Mouse (Mus musculus) midbrain, embryonic 12.5 days (tissue): ENCODE measurements around the gene Ubap1l. TPM values are rescaled to one million over a fixed set of nuclear protein-coding genes. Genes with fewer than 3 reads are reported as not detected.
"Not testable (repeated sequence)": the region's sequence is repeated elsewhere in the genome, so short reads cannot be mapped to it uniquely, and the experiment has no call there.

Source experiments
- ATAC-seq: fragments of 200-750 bp; cut with Nextera tagmentation; 2 replicates; pipeline ENCODE4 v1.8.0; 2017; ENCODE audit warnings: low read depth, moderate TSS enrichment, moderate library complexity; ENCODE audit not compliant: low FRiP score
- H3K27ac ChIP-seq: fragments of 300-500 bp; sonication (generic); replicated peaks from 2 replicates; pipeline ENCODE4 v1.5.1; 2016; ENCODE audit warnings: mild to moderate bottlenecking
- H3K27me3 ChIP-seq: fragments of 300-500 bp; sonication (generic); 2 replicates; pipeline ENCODE4 v1.6.1; 2016; ENCODE audit warnings: mild to moderate bottlenecking
- H3K36me3 ChIP-seq: fragments of 300-500 bp; sonication (generic); 2 replicates; pipeline ENCODE4 v1.6.1; 2016
- H3K4me1 ChIP-seq: fragments of 300-500 bp; sonication (generic); 2 replicates; pipeline ENCODE4 v1.6.1; 2016
- H3K4me2 ChIP-seq: fragments of 300-500 bp; sonication (generic); replicated peaks from 2 replicates; pipeline ENCODE4 v1.6.1; 2016; ENCODE audit warnings: mild to moderate bottlenecking, moderate library complexity
- H3K4me3 ChIP-seq: fragments of 300-500 bp; sonication (generic); 2 replicates; pipeline ENCODE4 v1.5.1; 2016; ENCODE audit warnings: mild to moderate bottlenecking
- H3K9ac ChIP-seq: fragments of 300-500 bp; sonication (generic); replicated peaks from 2 replicates; pipeline ENCODE4 v1.6.1; 2016; ENCODE audit warnings: mild to moderate bottlenecking, moderate library complexity
- H3K9me3 ChIP-seq: fragments of 300-500 bp; sonication (generic); 2 replicates; pipeline ENCODE4 v1.6.1; 2016; ENCODE audit warnings: mild to moderate bottlenecking
- WGBS: fragments of 180-500 bp; shearing (Covaris S2); methylation state at CpG from one replicate; pipeline ENCODE4 v1.1.7; 2016; 5-methylcytosine and 5-hydroxymethylcytosine counted together
- polyA plus RNA-seq: library from polyadenylated mRNA; unstranded; fragments of >200 nt; fragmentation: Nextera tagmentation; extraction: Ambion mirVana; gene quantifications from 2 replicates; pipeline ENCODE4 v1.2.1, GENCODE M21; 2016

The Ubap1l gene
- polyA plus RNA-seq, result 0.17 and 0.65 TPM in 2 replicates

DNA sequence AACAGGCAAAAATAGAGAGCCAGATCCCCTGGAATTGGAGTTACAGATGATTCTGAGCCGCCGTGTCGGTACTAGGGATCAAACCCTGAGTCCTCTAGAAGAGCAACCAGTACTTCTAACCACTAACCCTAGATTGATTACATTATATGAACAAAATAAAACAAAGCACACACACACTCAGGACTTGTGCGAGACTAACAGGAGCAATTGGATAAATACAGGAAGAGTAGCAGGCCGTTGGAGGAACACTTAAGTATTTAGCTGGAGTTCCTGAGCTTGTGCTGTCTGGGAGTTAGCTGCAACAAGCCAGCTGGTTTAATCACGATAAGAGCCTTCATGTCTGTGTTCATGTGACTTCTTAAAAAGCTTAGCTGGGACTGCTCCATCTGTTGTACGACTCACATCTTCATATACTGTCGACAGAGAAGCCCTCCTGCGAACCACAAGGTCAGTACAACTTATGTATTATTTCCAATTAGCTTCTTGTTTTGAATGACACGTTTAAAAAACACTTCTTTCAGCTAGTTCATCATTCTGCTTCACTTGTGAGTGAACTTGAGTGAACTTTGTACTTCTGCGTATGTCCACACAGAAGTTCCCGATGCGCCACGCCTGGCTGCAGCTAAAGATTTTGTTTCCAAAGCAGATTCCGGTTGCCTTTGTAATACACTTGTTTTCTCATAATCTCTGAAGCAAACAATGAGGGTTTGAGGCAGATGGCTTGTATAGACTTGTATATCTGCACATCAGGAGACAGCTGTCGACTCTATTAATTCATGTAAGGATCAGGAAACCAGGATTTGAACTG, at the start of gene Ubap1l:
Ubap1l (plus strand) TSS at position 401 of the 808 bp plus-strand sequence.
- Histone ChIP-seq H3K9ac (no peak within 1 kb of the TSS), H3K27ac (no peak within 1 kb of the TSS), H3K4me3 (no peak within 1 kb of the TSS), H3K36me3 (peaks cover 58% of the 10 kb centered on the region), H3K4me1 (no peaks in the 10 kb centered on the region), H3K9me3 (no peaks in the 10 kb centered on the region), H3K27me3 (no peaks in the 10 kb centered on the region), H3K4me2 (no peak within 1 kb of the TSS)
- 86% methylated on average over 16 of the region's 16 CpGs for WGBS
- no peak for ATAC-seq

DNA sequence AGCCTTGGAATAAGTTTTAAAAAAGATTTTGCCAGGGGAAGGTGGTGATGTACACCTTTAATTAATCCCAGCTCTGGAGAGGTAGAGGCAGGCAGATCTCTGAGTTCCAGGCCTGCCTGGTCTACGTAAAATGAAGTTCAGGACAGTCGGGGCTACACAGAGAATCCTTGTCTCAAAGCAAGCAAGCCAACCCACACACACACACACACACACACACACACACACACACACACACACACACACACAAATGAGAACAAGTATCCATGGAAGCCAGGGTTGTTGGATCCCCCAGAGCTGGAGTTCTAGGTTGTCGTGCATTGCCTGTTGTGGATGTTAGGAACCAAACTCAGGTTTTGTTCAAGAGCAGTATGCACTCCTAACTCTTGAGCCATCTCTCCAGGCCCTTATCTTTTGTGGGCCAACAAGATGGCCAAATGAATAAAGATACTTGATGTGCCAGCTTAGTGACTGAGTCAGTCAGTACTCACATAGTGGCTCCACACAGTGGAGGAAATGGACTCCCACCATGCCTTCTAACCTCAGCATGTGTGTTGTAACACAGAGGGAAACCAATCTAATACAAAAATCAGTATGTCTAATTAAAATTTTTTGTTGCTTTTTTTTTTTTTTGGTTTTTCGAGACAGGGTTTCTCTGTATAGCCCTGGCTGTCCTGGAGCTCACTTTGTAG, 48.0 kb upstream of the Ubap1l start:
- 94% methylated on average over 4 of the region's 4 CpGs for whole genome bisulfite sequencing
- Histone ChIP-seq H3K4me2 (no peak overlapping the region), H3K27ac (no peak overlapping the region), H3K36me3 (peaks cover 61% of the 10 kb centered on the region), H3K9me3 (no peaks in the 10 kb centered on the region), H3K27me3 (no peaks in the 10 kb centered on the region), H3K4me1 (no peaks in the 10 kb centered on the region), H3K4me3 (no peak overlapping the region), H3K9ac (no peak overlapping the region)
- ATAC-seq, result no peak

DNA sequence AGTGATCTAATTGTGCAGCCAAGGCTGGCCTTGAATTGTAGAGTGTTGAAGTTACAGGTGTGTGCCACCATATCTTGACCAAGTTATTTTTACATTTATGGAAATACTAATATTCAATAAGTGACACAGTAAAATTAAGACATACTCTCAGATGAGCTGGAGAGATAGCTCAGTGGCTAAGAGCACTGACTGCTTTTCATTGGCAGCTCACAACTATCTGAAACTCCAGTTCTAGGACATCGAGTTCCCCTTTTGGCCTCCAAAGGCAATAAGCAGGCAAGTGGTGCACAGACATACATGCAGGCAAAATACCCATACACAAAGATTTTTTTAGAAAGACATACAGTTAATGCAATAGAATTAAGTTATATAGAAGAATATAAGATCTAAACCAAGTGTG, 47.0 kb upstream of the Ubap1l start:
- WGBS, result 100% methylated on average over 1 of the region's 1 CpGs
- no peak overlapping the region for H3K27ac ChIP-seq
- no peak overlapping the region for H3K4me2 ChIP-seq
- no peak overlapping the region for H3K4me3 ChIP-seq
- H3K27me3 ChIP-seq, result no peaks in the 10 kb centered on the region
- H3K4me1 ChIP-seq, result no peaks in the 10 kb centered on the region
- no peak overlapping the region for H3K9ac ChIP-seq
- peaks cover 60% of the 10 kb centered on the region for H3K36me3 ChIP-seq
- no peaks in the 10 kb centered on the region for H3K9me3 ChIP-seq
- no peak for ATAC-seq

- ATAC-seq, result no peak
- no peaks in the 10 kb centered on the region for H3K4me1 ChIP-seq
- no peak overlapping the region for H3K27ac ChIP-seq
- H3K36me3 ChIP-seq, result peaks cover 72% of the 10 kb centered on the region
- H3K4me3 ChIP-seq, result no peak overlapping the region
- H3K27me3 ChIP-seq, result no peaks in the 10 kb centered on the region
- WGBS, result 93% methylated on average over 11 of the region's 11 CpGs
- H3K9me3 ChIP-seq, result no peaks in the 10 kb centered on the region
- H3K9ac ChIP-seq, result no peak overlapping the region
- no peak overlapping the region for H3K4me2 ChIP-seq
These were observed 38.5 kb upstream of the Ubap1l start for GRCm38 (mm10) chr9:65322255-65322900.

DNA sequence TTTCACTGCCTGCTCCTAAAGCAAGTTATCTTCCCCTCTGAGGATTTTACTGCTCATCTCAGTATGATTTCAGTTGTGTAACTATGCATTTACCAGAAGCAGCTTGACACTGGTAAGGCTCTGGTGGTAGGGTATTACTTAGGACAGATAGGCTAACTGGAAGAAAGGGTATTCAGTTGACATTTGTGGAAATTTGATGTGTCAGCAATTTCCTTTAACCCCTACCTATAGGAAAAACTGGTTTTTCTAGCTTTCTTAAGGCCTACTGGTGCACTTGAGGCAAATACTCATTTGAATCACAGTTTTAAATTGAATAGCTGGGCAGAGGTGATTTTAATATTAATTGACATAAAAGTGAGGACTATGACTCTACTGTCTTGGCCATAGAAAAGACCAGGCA, 34.9 kb upstream of the Ubap1l start:
- Histone ChIP-seq H3K4me3 (no peak overlapping the region), H3K27ac (no peak overlapping the region), H3K27me3 (no peaks in the 10 kb centered on the region), H3K4me1 (no peaks in the 10 kb centered on the region), H3K36me3 (peaks cover 73% of the 10 kb centered on the region), H3K9me3 (no peaks in the 10 kb centered on the region), H3K4me2 (no peak overlapping the region), H3K9ac (no peak overlapping the region)
- no peak for ATAC-seq

DNA sequence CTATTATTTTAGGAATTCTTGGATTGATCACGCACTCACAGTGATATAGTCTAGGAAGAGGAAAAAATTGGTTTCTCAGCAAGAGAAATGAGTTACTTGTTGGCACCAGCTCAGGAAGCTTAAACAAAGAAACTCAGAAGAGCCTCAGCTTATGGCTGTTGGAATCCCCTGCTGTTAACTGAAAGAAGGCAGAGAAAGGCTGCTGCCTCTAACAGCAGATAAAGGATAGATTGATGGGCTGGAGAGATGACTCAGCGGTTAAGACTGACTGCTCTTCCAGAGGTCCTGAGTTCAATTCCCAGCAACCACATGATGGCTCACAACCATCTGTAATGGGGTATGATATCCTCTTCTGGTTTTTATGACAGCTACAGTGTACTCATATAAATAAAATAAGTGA, 33.5 kb upstream of the Ubap1l start:
- Histone ChIP-seq H3K9ac (no peak overlapping the region), H3K36me3 (peaks cover 63% of the 10 kb centered on the region)
- no peak for ATAC-seq

GRCm38 (mm10) chr9:65333958-65334357, 26.9 kb upstream of the Ubap1l start:
- WGBS, result 96% methylated on average over 5 of the region's 5 CpGs
- Histone ChIP-seq H3K27ac (no peak overlapping the region), H3K36me3 (peaks cover 10% of the 10 kb centered on the region), H3K4me2 (no peak overlapping the region), H3K9ac (no peak overlapping the region), H3K9me3 (no peaks in the 10 kb centered on the region), H3K27me3 (no peaks in the 10 kb centered on the region), H3K4me3 (no peak overlapping the region), H3K4me1 (no peaks in the 10 kb centered on the region)
- no peak for ATAC-seq

More for the DNA sequence above, 33.5 kb upstream of the Ubap1l start:
- no peak overlapping the region for H3K4me3 ChIP-seq
- H3K4me1 ChIP-seq, result no peaks in the 10 kb centered on the region
- H3K27me3 ChIP-seq, result no peaks in the 10 kb centered on the region
- H3K9me3 ChIP-seq, result no peaks in the 10 kb centered on the region
- 93% methylated on average over 2 of the region's 2 CpGs for WGBS
- no peak overlapping the region for H3K27ac ChIP-seq
- no peak overlapping the region for H3K4me2 ChIP-seq

GRCm38 (mm10) chr9:65339146-65339545, 21.7 kb upstream of the Ubap1l start:
- Histone ChIP-seq H3K27ac (no peak overlapping the region), H3K36me3 (no peaks in the 10 kb centered on the region), H3K4me1 (no peaks in the 10 kb centered on the region), H3K27me3 (no peaks in the 10 kb centered on the region), H3K4me2 (no peak overlapping the region), H3K9me3 (no peaks in the 10 kb centered on the region), H3K4me3 (no peak overlapping the region), H3K9ac (no peak overlapping the region)
- ATAC-seq, result no peak
- WGBS, result 91% methylated on average over 4 of the region's 4 CpGs

GRCm38 (mm10) chr9:65340414-65340813, 20.4 kb upstream of the Ubap1l start:
- 89% methylated on average over 2 of the region's 2 CpGs for WGBS
- no peak overlapping the region for H3K27ac ChIP-seq

DNA sequence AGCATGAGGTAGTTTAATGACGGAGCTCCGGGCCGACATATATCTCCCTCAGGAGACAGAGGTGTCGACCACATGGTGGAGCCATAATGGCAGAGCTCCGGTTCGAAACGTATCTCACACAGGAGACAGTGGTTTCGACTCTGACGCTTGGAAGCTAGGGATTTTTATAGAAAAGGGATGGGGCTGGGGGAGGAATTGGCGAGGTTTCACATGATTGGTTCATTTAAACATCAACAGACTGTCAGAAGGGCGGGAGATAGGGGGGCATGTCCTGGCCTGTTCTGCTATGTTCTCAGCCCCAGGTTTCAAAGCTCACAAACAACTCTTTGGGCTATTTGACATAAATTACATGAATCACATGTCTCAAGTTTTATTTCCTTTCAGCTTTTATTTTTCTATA, 15.4 kb upstream of the Ubap1l start:
- Histone ChIP-seq H3K4me2 (peak overlapping the region; percentile 96), H3K4me1 (peaks cover 15% of the 10 kb centered on the region), H3K27ac (peak overlapping the region; percentile 92), H3K4me3 (peak overlapping the region; percentile 96), H3K9ac (peak overlapping the region; percentile 34; the same call in 1 of the 2 replicates)
- not testable (repeated sequence) for H3K36me3 ChIP-seq, H3K9me3 ChIP-seq, H3K27me3 ChIP-seq
- ATAC-seq, result 0 out of 2 replicates have a peak, but pooled peaks have one; percentile 16
- 71% methylated on average over 11 of the region's 11 CpGs for WGBS

More at GRCm38 (mm10) chr9:65340414-65340813, 20.4 kb upstream of the Ubap1l start:
- H3K4me3 ChIP-seq, result no peak overlapping the region
- no peaks in the 10 kb centered on the region for H3K36me3 ChIP-seq
- ATAC-seq, result no peak
- no peak overlapping the region for H3K9ac ChIP-seq
- H3K27me3 ChIP-seq, result no peaks in the 10 kb centered on the region
- no peak overlapping the region for H3K4me2 ChIP-seq
- no peaks in the 10 kb centered on the region for H3K9me3 ChIP-seq
- H3K4me1 ChIP-seq, result no peaks in the 10 kb centered on the region

GRCm38 (mm10) chr9:65345854-65346475, 14.9 kb upstream of the Ubap1l start, which contains the start of gene Pdcd7:
Pdcd7 (plus strand) TSS chr9:65346104.
- peak; percentile 95 for ATAC-seq
- Histone ChIP-seq H3K4me1 (peaks cover 15% of the 10 kb centered on the region), H3K36me3 (no peaks in the 10 kb centered on the region), H3K27me3 (no peaks in the 10 kb centered on the region), H3K27ac (peak within 1 kb of the TSS; percentile 92), H3K4me3 (peak within 1 kb of the TSS; percentile 96), H3K9me3 (no peaks in the 10 kb centered on the region), H3K4me2 (peak within 1 kb of the TSS; percentile 96), H3K9ac (peak within 1 kb of the TSS; percentile 96)
- under 1% methylated on average over 54 of the region's 59 CpGs for WGBS
